Mouse (Mus musculus) megakaryocyte, embryonic 14.5 days (primary cell): Measurements from ENCODE around the gene Slc39a11.

ENCODE experiments used
- FLI1 ChIP-seq: IDR thresholded peaks from 2 replicates; pipeline ENCODE4 v1.6.1; 2012; ENCODE audit warnings: low read length, inconsistent platforms, mixed read lengths
- GATA1 ChIP-seq: IDR thresholded peaks from 3 replicates; pipeline ENCODE4 v1.6.1; 2012; ENCODE audit warnings: mixed read lengths, low read length, inconsistent platforms, borderline replicate concordance

GRCm38 (mm10) chr11:113339770-113340169 lies 310.1 kb downstream of the Slc39a11 start:
- no peak for TF ChIP-seq GATA1
- no peak for TF ChIP-seq FLI1
